7 mouse cellular contexts compared by ENCODE assay signal in the genomic region with DNA sequence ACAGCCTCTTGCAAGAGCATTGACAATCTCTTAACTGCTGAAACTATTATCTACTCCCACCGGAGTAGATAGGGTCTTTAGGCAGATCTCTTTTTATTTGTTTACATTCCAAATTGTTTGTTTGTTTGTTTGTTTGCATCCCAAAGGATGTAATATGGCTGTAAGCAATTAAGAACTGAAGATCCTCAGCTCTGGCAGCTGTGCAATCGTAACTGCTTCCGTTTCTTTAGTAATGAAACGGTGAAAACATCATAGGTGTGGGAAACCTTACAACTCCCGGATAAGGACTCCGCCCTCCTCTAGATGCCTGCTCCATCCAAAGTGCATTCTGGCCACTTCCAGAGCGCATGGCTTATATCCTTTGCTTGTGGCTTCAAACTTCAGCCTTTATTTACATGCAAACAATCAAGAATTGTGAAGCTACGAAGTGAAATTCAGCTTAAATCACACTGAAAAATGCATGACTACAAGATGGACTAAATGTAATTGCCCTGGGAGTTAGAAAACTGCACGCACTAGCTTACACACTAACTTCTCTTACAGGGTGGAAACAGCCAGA. TPM values are rescaled to one million over a fixed set of nuclear protein-coding genes. Genes with fewer than 3 reads are reported as not detected.
DNase-seq lines count a peak whose midpoint lies in the region; ATAC-seq and TF ChIP-seq lines count a peak whose summit lies in the region.

No protein-coding gene starts in this region.

- TF ChIP-seq CTCF in lung, postnatal 0 days (IDR thresholded peaks at IDR 0.05): no peak

- TF ChIP-seq EP300 in lung, postnatal 0 days (IDR thresholded peaks at IDR 0.05): no peak

- H3K9ac ChIP-seq in lung, postnatal 0 days (replicated peaks; ENCODE audit: low read depth): peak overlapping the region; percentile 66
- H3K9ac ChIP-seq in intestine, embryonic 15.5 days: peak overlapping the region; percentile 76
- peak overlapping the region; percentile 84 for H3K9ac ChIP-seq in neural tube, embryonic 13.5 days

- peak overlapping the region; percentile 74 for H3K4me3 ChIP-seq in lung, postnatal 0 days (ENCODE audit: low read depth, low read length)
- H3K4me3 ChIP-seq in embryonic facial prominence, embryonic 10.5 days: peak overlapping the region; percentile 77
- peak overlapping the region; percentile 87 for H3K4me3 ChIP-seq in intestine, embryonic 15.5 days (replicated peaks)
- peak overlapping the region; percentile 84 for H3K4me3 ChIP-seq in neural tube, embryonic 13.5 days

- H3K36me3 ChIP-seq in lung, postnatal 0 days (ENCODE audit: insufficient read depth, low read length): no peaks in the 10 kb centered on the region
- peaks cover 14% of the 10 kb centered on the region for H3K36me3 ChIP-seq in embryonic facial prominence, embryonic 10.5 days (replicated peaks)
- peaks cover 5% of the 10 kb centered on the region; the same call in 1 of the 2 replicates for H3K36me3 ChIP-seq in intestine, embryonic 15.5 days
- H3K36me3 ChIP-seq in neural tube, embryonic 13.5 days: peaks cover 9% of the 10 kb centered on the region; the same call in 1 of the 2 replicates

- H3K4me2 ChIP-seq in lung, postnatal 0 days (replicated peaks; ENCODE audit: low read depth, low read length): peak overlapping the region; percentile 81
- peak overlapping the region; percentile 64 for H3K4me2 ChIP-seq in intestine, embryonic 15.5 days (replicated peaks)
- H3K4me2 ChIP-seq in neural tube, embryonic 13.5 days: peak overlapping the region; percentile 79

- no peak overlapping the region for H3K27ac ChIP-seq in lung, postnatal 0 days (ENCODE audit: low read length)
- peak overlapping the region; percentile 85 for H3K27ac ChIP-seq in embryonic facial prominence, embryonic 10.5 days (replicated peaks)
- H3K27ac ChIP-seq in intestine, embryonic 15.5 days: 0 out of 2 replicates have a peak overlapping the region, but pooled peaks have one; percentile 15
- no peak overlapping the region for H3K27ac ChIP-seq in neural tube, embryonic 13.5 days (replicated peaks)

- no peaks in the 10 kb centered on the region for H3K27me3 ChIP-seq in lung, postnatal 0 days (replicated peaks; ENCODE audit: insufficient read depth, low read length)
- H3K27me3 ChIP-seq in embryonic facial prominence, embryonic 10.5 days (replicated peaks; ENCODE audit: low read depth, poor library complexity, severe bottlenecking): no peaks in the 10 kb centered on the region
- no peaks in the 10 kb centered on the region for H3K27me3 ChIP-seq in intestine, embryonic 15.5 days (replicated peaks)
- no peaks in the 10 kb centered on the region for H3K27me3 ChIP-seq in neural tube, embryonic 13.5 days

- DNase-seq in lung, postnatal 0 days (ENCODE audit: low spot score): no peak
- DNase-seq in lung, adult 18-20 months: no peak
- peak; percentile 12 for DNase-seq in embryonic facial prominence, embryonic 10.5 days (ENCODE audit: low spot score)
- DNase-seq in urinary bladder, postnatal 36 days (ENCODE audit: low spot score in 2 of 2): no peak
- DNase-seq in yolk sac, embryonic 10.5 days (ENCODE audit: low spot score): no peak

- no peak for ATAC-seq in lung, postnatal 0 days
- no peak for ATAC-seq in intestine, embryonic 15.5 days
- ATAC-seq in neural tube, embryonic 13.5 days (ENCODE audit: low read depth): no peak

- peaks cover 4% of the 10 kb centered on the region; the same call in 1 of the 2 replicates for H3K4me1 ChIP-seq in lung, postnatal 0 days (ENCODE audit: insufficient read depth, low read depth, low read length)
- H3K4me1 ChIP-seq in embryonic facial prominence, embryonic 10.5 days: peaks cover 38% of the 10 kb centered on the region
- H3K4me1 ChIP-seq in intestine, embryonic 15.5 days (replicated peaks): peaks cover 14% of the 10 kb centered on the region; the same call in 1 of the 2 replicates
- H3K4me1 ChIP-seq in neural tube, embryonic 13.5 days (replicated peaks): peaks cover 29% of the 10 kb centered on the region

- H3K9me3 ChIP-seq in lung, postnatal 0 days (ENCODE audit: low read length): no peaks in the 10 kb centered on the region
- no peaks in the 10 kb centered on the region for H3K9me3 ChIP-seq in embryonic facial prominence, embryonic 10.5 days
- no peaks in the 10 kb centered on the region for H3K9me3 ChIP-seq in intestine, embryonic 15.5 days
- no peaks in the 10 kb centered on the region for H3K9me3 ChIP-seq in neural tube, embryonic 13.5 days

- 3% methylated on average over 9 of the region's 9 CpGs for WGBS in lung, postnatal 0 days
- WGBS in embryonic facial prominence, embryonic 10.5 days: 15% methylated on average over 9 of the region's 9 CpGs
- 9% methylated on average over 9 of the region's 9 CpGs for WGBS in intestine, embryonic 15.5 days
- 12% methylated on average over 9 of the region's 9 CpGs for WGBS in neural tube, embryonic 13.5 days

RNA-seq across cellular contexts. Expression of gene Cep152, which starts 0.7 kb away (rescaled TPM):
- polyA plus RNA-seq in lung, postnatal 0 days (2015; fragmentation: Nextera tagmentation; extraction: Ambion mirVana): 1.3 and 1.8 TPM in 2 replicates
- 11.5 and 12.4 TPM in 2 replicates for polyA plus RNA-seq in embryonic facial prominence, embryonic 10.5 days (2016; fragmentation: Nextera tagmentation; extraction: Ambion mirVana)
- polyA plus RNA-seq in intestine, embryonic 15.5 days (2015; fragmentation: Nextera tagmentation; extraction: Ambion mirVana): 4.7 TPM in 2 replicates
- 2.4 and 2.8 TPM in 2 replicates for polyA plus RNA-seq in neural tube, embryonic 13.5 days (2015; fragmentation: Nextera tagmentation; extraction: Ambion mirVana)

RNA-seq across cellular contexts. Expression of gene Eid1, which starts 48.7 kb away (rescaled TPM):
- 91.4 and 104 TPM in 2 replicates for polyA plus RNA-seq in lung, postnatal 0 days (2015; fragmentation: Nextera tagmentation; extraction: Ambion mirVana)
- polyA plus RNA-seq in embryonic facial prominence, embryonic 10.5 days (2016; fragmentation: Nextera tagmentation; extraction: Ambion mirVana): 127 and 136 TPM in 2 replicates
- polyA plus RNA-seq in intestine, embryonic 15.5 days (2015; fragmentation: Nextera tagmentation; extraction: Ambion mirVana): 105 and 114 TPM in 2 replicates
- 411 and 415 TPM in 2 replicates for polyA plus RNA-seq in neural tube, embryonic 13.5 days (2015; fragmentation: Nextera tagmentation; extraction: Ambion mirVana)

Comparison
In these comparisons a context has a peak if more than half of its experiments do, and no peak if none do; other contexts are left out.
1. H3K27ac ChIP-seq: peak in embryonic facial prominence, embryonic 10.5 days (single experiment) and intestine, embryonic 15.5 days (single experiment); none in lung, postnatal 0 days (single experiment) and neural tube, embryonic 13.5 days (single experiment).
2. Peak in every context shown above with its lines, with median percentiles within 50 percentile points of each other: H3K4me2 ChIP-seq, H3K4me3 ChIP-seq and H3K9ac ChIP-seq.